Mouse (Mus musculus): ENCODE measurements around the gene Metap1d.

The Metap1d gene

GRCm38 (mm10) chr2:71453161-71453916 is at the start of gene Metap1d:
Gene Metap1d (plus strand): TSS chr2:71453276.
- DNase-seq (ENCODE audit: low spot score) = peak; percentile 92

DNA sequence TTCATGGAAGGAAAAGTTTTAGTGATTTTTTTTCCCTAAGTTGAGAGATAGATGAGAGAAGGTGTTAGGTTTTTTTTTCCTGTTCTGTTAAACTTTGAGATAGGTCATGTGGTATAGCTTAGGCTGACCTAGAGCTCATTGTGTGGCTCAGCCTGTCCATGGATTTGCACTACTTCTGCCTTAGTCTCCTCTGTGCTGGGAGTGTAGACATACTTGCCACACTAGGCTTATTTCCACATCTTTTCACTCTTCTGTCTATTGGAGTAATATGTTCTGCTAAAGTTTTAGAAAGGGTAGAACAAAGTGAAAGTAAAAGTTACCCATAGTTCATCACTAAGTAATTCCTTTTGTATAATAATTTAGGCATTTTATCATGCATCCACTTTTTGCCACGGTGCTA is 47.5 kb upstream of the Metap1d start:
- DNase-seq (ENCODE audit: low spot score) = no peak

DNA sequence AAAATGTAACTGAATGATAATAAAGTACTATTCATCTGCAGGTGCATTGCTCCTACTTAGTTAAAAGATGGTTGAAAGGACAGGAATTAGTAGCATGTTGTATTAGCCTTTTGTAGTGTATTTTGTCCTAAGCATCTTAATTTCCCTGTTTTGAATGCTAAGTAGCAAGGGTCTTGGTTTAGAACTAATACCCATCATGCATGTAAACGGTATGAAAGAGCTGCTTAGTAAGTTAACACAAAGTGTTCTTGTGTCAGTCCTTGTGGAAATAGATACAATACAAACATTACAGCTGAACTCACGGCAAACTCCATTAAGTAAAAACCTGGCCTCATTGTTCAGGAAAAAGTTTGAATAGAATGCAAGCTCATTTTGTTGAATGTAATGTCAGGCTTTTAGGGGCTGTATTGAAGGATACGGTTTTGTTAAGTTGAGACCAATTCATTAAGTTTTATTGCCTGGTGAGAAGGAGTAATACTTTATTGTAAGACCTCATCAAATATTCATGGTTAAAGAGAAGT is 34.3 kb upstream of the Metap1d start:
- DNase-seq (ENCODE audit: low spot score) = no peak

GRCm38 (mm10) chr2:71419408-71419807 is 33.7 kb upstream of the Metap1d start:
- no peak for DNase-seq (ENCODE audit: low spot score)

DNA sequence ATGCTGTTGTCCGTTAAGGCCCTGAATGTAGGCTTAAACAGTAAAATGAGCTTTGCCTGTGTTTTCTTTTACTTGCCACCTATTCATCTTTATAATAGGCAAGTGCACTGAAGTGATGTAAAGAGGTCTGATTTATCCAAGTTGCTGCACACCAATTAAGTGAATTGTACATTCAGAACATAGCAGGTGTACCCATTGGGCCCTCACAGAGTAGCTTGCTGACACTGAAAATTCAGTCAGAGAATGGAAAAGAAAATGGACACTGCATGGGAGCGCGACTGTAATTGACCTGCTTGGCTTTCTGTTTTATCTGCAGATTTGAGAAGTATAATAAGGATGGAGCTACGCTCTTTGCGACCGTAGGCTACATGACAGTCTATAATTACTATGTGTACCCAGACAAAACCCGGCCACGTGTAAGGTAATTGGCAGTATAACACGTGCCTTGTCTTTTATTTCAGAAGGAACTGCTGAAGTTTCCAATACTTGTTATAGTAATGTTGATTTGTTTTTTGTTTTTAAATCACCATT is 32.1 kb upstream of the Metap1d start:
- no peak for DNase-seq (ENCODE audit: low spot score)

DNA sequence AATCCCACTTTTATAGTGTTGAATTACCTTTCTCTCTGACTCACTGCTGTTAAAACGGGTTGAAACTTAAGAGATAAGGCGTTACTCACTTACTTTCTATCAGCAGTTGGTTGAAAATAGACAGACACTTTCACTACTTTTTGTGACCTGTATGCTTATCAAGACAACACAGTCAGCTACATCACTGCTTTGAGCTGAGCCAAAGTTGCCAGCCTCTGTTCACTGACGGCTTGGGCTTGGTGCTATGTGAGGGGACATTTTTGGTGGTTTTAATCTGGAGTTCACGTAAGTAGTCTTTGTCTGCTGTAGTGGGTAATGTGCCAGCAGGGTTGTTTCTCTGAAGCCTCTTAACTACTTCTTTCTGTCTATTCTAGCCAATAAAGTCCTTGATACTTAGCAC is 28.5 kb upstream of the Metap1d start:
- DNase-seq (ENCODE audit: low spot score) = no peak

- no peak for DNase-seq (ENCODE audit: low spot score)
Observed at GRCm38 (mm10) chr2:71435440-71435839, 17.6 kb upstream of the Metap1d start.

DNA sequence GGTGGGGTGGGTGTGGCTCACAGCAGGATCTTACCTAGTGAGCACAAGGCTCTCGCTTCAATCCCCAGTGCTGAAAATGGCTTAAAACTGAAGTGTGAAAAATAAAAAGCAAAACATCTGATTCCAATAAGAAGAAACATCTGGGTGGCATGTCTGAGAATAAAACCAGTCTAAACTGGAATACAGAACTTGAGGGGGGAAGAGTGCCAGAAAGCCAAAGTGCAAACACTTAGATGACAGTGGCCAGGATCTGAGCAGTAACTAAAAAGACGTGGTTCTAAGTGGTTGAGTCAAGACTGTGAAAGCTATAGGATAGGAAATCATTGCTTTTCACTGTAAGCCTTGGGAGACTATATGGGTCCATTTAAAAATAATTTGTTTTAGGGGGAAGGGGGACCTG is 9.7 kb upstream of the Metap1d start:
- DNase-seq (ENCODE audit: low spot score) = no peak

GRCm38 (mm10) chr2:71445536-71446196 is 7.4 kb upstream of the Metap1d start:
- no peak for DNase-seq (ENCODE audit: low spot score)

DNA sequence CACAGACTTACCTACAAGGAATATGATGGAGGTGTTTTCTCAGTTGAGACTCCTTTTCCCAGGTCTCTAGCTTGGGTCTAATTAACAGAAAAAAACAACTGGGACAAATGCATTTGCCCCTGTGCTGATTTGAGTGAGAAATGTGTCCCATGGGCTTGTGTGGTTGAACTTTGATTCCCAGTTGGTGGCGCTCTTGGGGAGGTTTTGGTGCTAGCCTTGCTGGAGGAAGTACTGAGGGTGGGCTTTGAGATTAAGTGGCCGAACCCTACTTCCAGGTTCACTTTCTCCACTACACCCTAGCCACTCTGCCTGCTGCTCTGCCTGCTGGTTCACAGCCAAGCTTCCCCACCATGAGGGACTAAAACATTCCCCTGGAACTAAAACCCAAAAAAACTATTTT is 3.5 kb upstream of the Metap1d start:
- DNase-seq (ENCODE audit: low spot score) = no peak

DNA sequence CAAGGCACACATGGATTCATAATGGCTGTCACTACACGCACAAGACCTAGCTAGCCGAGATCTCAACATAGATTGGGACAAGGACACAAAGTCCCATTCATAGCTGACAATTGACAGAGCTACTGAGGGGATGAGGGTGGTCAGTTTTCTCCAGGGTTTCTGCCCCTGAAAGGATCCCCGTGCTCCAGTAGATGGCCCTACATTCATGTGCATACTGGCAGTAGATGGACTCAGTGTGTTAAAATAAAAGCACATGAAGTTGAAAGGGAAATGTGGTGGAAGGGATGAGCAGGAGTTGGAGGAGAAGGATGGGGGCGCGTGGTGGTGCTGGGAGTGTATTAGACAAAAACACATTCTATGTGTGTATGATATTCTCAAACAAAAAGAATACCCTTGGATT is 1.3 kb upstream of the Metap1d start:
- no peak for DNase-seq (ENCODE audit: low spot score)

DNA sequence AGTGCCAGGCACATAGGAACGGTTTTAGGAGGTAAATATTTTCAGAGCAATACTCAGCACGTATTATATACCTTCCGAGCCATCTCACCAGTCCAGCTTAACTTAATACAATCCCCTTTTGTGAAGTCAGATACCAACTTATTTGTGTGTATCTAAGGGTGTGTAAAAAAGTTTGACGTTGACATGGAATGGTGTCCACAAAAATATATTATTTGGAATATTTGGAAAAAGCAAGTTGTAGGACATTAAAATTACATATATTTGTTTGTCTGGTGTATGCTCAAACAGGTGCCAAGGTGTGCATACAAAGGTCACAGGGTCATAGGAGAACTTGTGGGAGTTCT is 813 bp downstream of the Metap1d start:
- no peak for DNase-seq (ENCODE audit: low spot score)

GRCm38 (mm10) chr2:71458624-71459023 is 5.5 kb downstream of the Metap1d start:
- DNase-seq (ENCODE audit: low spot score) = no peak

DNA sequence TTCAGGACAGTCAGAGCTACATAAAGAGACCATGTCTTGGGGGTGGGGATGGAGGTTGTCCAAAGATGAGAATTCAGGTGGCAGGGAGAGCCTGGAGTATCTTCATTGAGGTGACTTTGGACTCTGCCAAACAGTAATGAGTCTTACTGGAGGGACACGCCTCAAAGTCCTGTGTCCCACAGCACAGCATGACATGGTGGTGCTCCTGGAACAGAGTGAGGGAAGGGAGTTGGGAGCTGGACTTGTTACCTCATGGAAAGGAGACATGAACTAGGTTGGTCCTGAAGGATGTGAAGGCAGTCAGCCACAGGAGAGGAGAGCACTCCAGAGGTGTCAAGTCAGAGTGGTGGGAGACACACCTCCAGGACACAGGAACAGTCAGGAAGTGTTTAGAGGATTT is 6.6 kb downstream of the Metap1d start:
- DNase-seq (ENCODE audit: low spot score) = no peak

- DNase-seq (ENCODE audit: low spot score) = no peak
Observed at GRCm38 (mm10) chr2:71461139-71461538, 8.1 kb downstream of the Metap1d start.

GRCm38 (mm10) chr2:71461589-71461988 is 8.5 kb downstream of the Metap1d start:
- DNase-seq (ENCODE audit: low spot score) = no peak

- no peak for DNase-seq (ENCODE audit: low spot score)
Observed at GRCm38 (mm10) chr2:71462066-71462465, 9.0 kb downstream of the Metap1d start.

DNA sequence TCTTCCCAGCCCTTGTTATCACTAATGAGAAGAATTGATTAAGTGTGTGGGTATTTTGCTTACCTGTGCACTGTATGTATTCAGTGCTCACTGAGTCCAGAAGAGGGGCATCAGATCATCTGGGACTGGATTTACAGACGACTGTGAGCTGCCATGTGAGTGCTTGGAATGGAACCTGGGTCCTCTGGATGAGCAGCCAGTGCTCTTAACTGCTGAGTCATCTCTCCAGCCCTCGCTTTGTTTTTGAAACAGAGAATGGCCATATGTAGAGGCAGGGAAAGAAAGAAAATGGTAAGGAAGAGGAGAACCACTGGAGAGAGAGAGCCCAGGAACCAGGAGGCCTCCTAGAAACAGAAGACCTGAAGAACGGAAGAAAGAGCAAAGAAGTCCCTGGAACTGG is 9.5 kb downstream of the Metap1d start:
- DNase-seq (ENCODE audit: low spot score) = no peak

GRCm38 (mm10) chr2:71466103-71466502 is 13.0 kb downstream of the Metap1d start:
- no peak for DNase-seq (ENCODE audit: low spot score)

DNA sequence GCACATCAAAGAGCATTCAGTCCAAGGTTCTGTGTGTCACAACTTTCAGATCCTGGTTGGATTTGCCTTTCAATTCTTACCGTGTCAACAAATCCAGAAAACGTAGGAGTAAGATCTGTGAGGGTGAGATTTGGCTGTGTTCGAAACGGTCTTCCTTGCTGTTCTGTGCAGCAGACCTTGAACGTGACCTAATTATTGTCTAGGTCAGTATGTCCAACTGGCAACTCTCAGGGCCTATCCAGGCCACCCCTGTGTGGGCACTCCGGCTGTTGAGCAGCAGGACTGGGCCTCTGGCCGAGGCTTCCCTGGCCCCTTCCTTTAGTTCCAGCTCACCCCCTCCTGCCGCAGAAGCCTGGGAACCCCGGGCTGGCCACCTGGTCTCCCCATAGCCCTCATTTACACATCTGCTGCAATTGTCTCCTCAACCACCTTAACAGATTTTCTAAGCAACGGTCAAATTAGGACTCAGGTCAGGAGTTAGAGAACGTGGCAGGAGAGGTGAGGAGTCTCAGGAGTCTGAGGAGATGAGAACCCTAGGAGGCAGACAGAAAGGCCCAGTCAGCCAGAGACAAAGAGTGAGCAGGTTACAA is 13.9 kb downstream of the Metap1d start:
- no peak for DNase-seq (ENCODE audit: low spot score)

DNA sequence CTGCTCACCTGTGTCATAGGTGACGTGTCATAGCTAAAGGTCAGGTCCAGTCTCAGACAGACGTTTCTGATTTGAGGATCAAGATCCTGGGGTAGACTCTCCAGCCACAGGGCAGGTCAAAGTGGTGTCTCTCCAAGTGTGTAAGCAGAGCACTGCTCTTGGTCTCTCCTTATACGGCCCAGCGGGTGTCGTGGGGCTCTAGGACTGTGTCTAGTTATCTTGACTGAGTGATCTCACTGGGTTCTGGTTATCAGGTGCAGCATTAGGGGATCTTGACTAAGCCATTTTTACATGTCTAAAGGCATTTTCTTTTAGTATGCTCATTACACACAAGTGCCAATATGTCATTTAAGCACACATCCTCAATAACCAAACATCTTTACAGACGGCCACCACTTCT is 18.0 kb downstream of the Metap1d start:
- DNase-seq (ENCODE audit: low spot score) = no peak

- DNase-seq (ENCODE audit: low spot score) = no peak
Observed at GRCm38 (mm10) chr2:71473830-71474229, 20.8 kb downstream of the Metap1d start.

GRCm38 (mm10) chr2:71474345-71474744 is 21.3 kb downstream of the Metap1d start:
- no peak for DNase-seq (ENCODE audit: low spot score)
